Mouse (Mus musculus): ENCODE data around the gene Armh3. TPM values are rescaled to one million over a fixed set of nuclear protein-coding genes. Genes with fewer than 3 reads are reported as not detected.
A peak's percentile ranks its signal among the peaks of the same experiment; 100 is the strongest.

Armh3 gene
- polyA plus RNA-seq, 1 experiment from 2014 or later, result 25.0 TPM

- no peaks in the 10 kb centered on the region for H3K27me3 ChIP-seq
- no peak for ATAC-seq (ENCODE audit: low read depth)
- 41% methylated on average over 14 of the region's 14 CpGs for WGBS
- no peaks in the 10 kb centered on the region for H3K9me3 ChIP-seq
- peak overlapping the region; percentile 99 for H3K27ac ChIP-seq (replicated peaks)
- H3K4me2 ChIP-seq, result peak overlapping the region; percentile 100
- peak overlapping the region; percentile 94 for H3K9ac ChIP-seq
- peaks cover 77% of the 10 kb centered on the region for H3K4me1 ChIP-seq (replicated peaks)
- peak overlapping the region; percentile 95 for H3K4me3 ChIP-seq
- H3K36me3 ChIP-seq, result peaks cover 14% of the 10 kb centered on the region
Observed at GRCm38 (mm10) chr19:46040149-46040902, 42.0 kb upstream of the Armh3 start.

GRCm38 (mm10) chr19:46039478-46039877 lies 41.2 kb upstream of the Armh3 start:
- peak overlapping the region; percentile 94 for H3K9ac ChIP-seq
- 2% methylated on average over 23 of the region's 30 CpGs for WGBS
- H3K27ac ChIP-seq (replicated peaks), result peak overlapping the region; percentile 99
- H3K4me2 ChIP-seq, result peak overlapping the region; percentile 100
- H3K36me3 ChIP-seq, result peaks cover 23% of the 10 kb centered on the region
- no peaks in the 10 kb centered on the region for H3K27me3 ChIP-seq
- H3K9me3 ChIP-seq, result no peaks in the 10 kb centered on the region
- peak overlapping the region; percentile 95 for H3K4me3 ChIP-seq
- ATAC-seq (ENCODE audit: low read depth), result peak; percentile 77
- H3K4me1 ChIP-seq (replicated peaks), result peaks cover 77% of the 10 kb centered on the region

GRCm38 (mm10) chr19:46038851-46039260 lies 40.6 kb upstream of the Armh3 start:
- H3K27me3 ChIP-seq, result no peaks in the 10 kb centered on the region
- H3K9ac ChIP-seq, result peak overlapping the region; percentile 94
- 0% methylated on average over 16 of the region's 17 CpGs for WGBS
- peaks cover 29% of the 10 kb centered on the region for H3K36me3 ChIP-seq
- peak overlapping the region; percentile 99 for H3K27ac ChIP-seq (replicated peaks)
- H3K9me3 ChIP-seq, result no peaks in the 10 kb centered on the region
- peak overlapping the region; percentile 95 for H3K4me3 ChIP-seq
- ATAC-seq (ENCODE audit: low read depth), result peak; percentile 20; the same call in 1 of the 2 replicates
- H3K4me1 ChIP-seq (replicated peaks), result peaks cover 73% of the 10 kb centered on the region
- peak overlapping the region; percentile 100 for H3K4me2 ChIP-seq

- H3K9me3 ChIP-seq, result no peaks in the 10 kb centered on the region
- peak overlapping the region; percentile 99 for H3K27ac ChIP-seq (replicated peaks)
- H3K4me1 ChIP-seq (replicated peaks), result peaks cover 66% of the 10 kb centered on the region
- H3K36me3 ChIP-seq, result peaks cover 35% of the 10 kb centered on the region
- ATAC-seq (ENCODE audit: low read depth), result no peak
- H3K4me2 ChIP-seq, result peak overlapping the region; percentile 100
- H3K4me3 ChIP-seq, result peak overlapping the region; percentile 95
- H3K27me3 ChIP-seq, result no peaks in the 10 kb centered on the region
- peak overlapping the region; percentile 94 for H3K9ac ChIP-seq
- 12% methylated on average over 13 of the region's 13 CpGs for WGBS
Observed at GRCm38 (mm10) chr19:46037925-46038850, 39.9 kb upstream of the Armh3 start.

GRCm38 (mm10) chr19:46037243-46037924 lies 39.1 kb upstream of the Armh3 start:
- Histone ChIP-seq H3K27ac (replicated peaks) (peak overlapping the region; percentile 99), H3K4me2 (peak overlapping the region; percentile 100), H3K9ac (peak overlapping the region; percentile 94), H3K4me3 (peak overlapping the region; percentile 95), H3K27me3 (no peaks in the 10 kb centered on the region), H3K9me3 (no peaks in the 10 kb centered on the region), H3K36me3 (peaks cover 44% of the 10 kb centered on the region), H3K4me1 (replicated peaks) (peaks cover 58% of the 10 kb centered on the region)
- no peak for ATAC-seq (ENCODE audit: low read depth)
- 36% methylated on average over 6 of the region's 6 CpGs for WGBS

GRCm38 (mm10) chr19:46036477-46037242 lies 38.4 kb upstream of the Armh3 start:
- Histone ChIP-seq H3K27ac (replicated peaks) (peak overlapping the region; percentile 99), H3K36me3 (peaks cover 51% of the 10 kb centered on the region), H3K4me1 (replicated peaks) (peaks cover 51% of the 10 kb centered on the region), H3K4me3 (peak overlapping the region; percentile 95), H3K4me2 (peak overlapping the region; percentile 100), H3K27me3 (no peaks in the 10 kb centered on the region), H3K9ac (peak overlapping the region; percentile 94), H3K9me3 (no peaks in the 10 kb centered on the region)
- ATAC-seq (ENCODE audit: low read depth), result no peak
- WGBS, result 67% methylated on average over 13 of the region's 13 CpGs

DNA sequence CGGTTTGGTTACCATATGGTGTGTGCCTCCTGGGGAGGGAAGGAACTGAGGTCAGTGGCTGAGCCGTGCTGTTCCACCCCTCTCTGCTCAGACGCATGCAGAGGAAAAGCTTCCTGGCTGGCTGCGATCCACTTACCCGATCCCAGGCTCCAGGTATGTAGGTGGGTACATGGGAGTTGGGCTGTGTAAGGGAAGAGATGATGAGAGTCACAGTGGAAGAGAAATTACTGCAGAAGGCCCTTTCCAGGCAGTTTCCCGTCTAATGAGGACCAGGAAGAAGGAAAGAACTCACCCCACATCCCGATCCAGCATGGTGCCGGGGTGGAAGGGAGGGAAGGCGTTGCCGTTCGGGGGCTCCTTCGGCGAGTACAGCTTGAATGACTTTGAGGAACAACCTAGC lies 37.7 kb upstream of the Armh3 start:
- Histone ChIP-seq H3K27ac (replicated peaks) (no peak overlapping the region), H3K4me1 (replicated peaks) (peaks cover 44% of the 10 kb centered on the region), H3K4me3 (peak overlapping the region; percentile 95), H3K36me3 (peaks cover 57% of the 10 kb centered on the region), H3K27me3 (no peaks in the 10 kb centered on the region), H3K9ac (no peak overlapping the region), H3K4me2 (peak overlapping the region; percentile 100), H3K9me3 (no peaks in the 10 kb centered on the region)
- no peak for ATAC-seq (ENCODE audit: low read depth)
- 89% methylated on average over 13 of the region's 13 CpGs for WGBS

- WGBS, result 97% methylated on average over 11 of the region's 11 CpGs
- Histone ChIP-seq H3K27me3 (no peaks in the 10 kb centered on the region), H3K36me3 (peaks cover 67% of the 10 kb centered on the region), H3K4me3 (no peak overlapping the region), H3K4me2 (no peak overlapping the region), H3K9me3 (no peaks in the 10 kb centered on the region), H3K9ac (no peak overlapping the region), H3K4me1 (replicated peaks) (peaks cover 30% of the 10 kb centered on the region), H3K27ac (replicated peaks) (no peak overlapping the region)
- no peak for ATAC-seq (ENCODE audit: low read depth)
Observed at GRCm38 (mm10) chr19:46033911-46034310, 35.6 kb upstream of the Armh3 start.

DNA sequence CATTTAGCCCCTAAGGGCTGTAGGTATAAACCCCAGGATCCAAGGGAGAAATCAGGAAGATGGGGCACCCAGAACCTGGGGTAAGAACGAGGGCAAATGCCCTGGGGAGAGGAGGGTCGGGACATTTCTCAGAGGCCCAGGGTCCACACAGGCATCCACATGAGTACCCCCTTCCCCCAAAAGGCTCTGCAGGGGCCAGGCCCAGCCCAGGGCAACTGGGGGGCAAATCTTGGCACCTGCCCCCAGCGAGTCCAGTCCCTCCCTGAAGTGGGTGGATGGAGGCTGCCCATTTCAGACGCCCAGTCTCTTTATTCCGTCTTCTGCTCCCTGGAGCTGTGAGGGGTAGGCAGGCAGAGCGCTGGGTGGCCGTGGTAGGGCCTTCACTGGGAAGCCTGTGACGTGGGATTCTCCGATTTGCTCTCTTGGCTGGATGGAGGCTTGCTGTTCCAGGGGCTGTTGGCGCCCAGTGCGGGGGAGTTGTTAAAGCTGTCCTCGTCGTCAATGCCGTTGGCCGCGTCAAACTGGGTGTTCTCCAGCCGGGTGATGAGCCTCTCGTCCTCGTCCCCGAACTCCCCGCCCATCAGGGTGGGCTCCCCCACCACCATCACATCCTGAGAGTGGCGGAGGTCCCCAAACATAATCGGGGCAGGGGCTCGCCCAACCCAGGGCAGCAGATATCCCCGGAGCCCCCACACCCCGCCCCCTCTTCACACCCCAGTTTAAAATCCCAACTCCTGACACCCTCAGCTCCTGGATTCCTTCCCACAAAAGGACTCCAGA lies 34.6 kb upstream of the Armh3 start:
- H3K4me1 ChIP-seq (replicated peaks), result peaks cover 22% of the 10 kb centered on the region
- peaks cover 67% of the 10 kb centered on the region for H3K36me3 ChIP-seq
- no peak for ATAC-seq (ENCODE audit: low read depth)
- H3K27ac ChIP-seq (replicated peaks), result no peak overlapping the region
- H3K9me3 ChIP-seq, result no peaks in the 10 kb centered on the region
- H3K4me3 ChIP-seq, result no peak overlapping the region
- H3K4me2 ChIP-seq, result no peak overlapping the region
- H3K27me3 ChIP-seq, result no peaks in the 10 kb centered on the region
- WGBS, result 92% methylated on average over 26 of the region's 26 CpGs
- no peak overlapping the region for H3K9ac ChIP-seq

DNA sequence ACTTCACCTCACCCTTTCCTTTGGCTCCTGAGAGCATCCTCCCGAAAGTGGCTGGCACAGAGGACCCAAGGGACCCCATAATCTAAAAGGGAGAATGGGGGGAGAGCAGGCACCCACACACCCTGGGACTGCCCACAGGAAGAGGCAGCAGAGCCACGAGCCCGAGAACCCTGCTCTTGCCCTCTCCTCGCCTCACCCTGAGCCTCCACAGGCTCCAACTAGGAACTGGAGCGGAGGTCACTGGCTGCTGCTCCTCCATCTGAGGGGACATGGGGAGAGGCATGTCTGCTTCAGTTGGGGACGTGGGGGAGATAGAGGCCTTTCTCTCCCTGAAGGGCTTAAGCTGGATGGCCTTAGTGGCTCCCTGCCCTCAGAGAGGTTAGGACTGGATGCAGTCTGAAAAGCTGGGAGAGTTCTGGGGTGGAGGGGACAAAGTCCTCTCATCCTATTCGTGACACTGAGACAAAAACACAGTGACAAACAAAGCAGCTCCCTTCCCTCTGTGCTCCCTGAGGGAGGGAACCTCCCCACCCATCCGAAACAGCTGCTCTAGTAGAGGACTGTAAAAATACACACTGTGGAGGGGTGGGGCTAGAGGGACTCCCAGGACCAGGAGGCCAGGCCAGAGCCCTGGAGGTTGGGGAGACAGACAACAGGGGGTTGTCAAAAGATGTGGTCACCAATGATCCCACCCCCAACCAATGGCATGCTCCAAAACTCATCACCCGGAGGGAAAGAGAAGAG lies 33.6 kb upstream of the Armh3 start:
- Histone ChIP-seq H3K4me1 (replicated peaks) (peaks cover 12% of the 10 kb centered on the region), H3K4me3 (no peak overlapping the region), H3K9me3 (no peaks in the 10 kb centered on the region), H3K27me3 (no peaks in the 10 kb centered on the region), H3K36me3 (peaks cover 67% of the 10 kb centered on the region), H3K9ac (no peak overlapping the region), H3K4me2 (no peak overlapping the region), H3K27ac (replicated peaks) (0 out of 2 replicates have a peak overlapping the region, but pooled peaks have one; percentile 1)
- WGBS, result 73% methylated on average over 9 of the region's 9 CpGs
- ATAC-seq (ENCODE audit: low read depth), result no peak
